Mouse (Mus musculus): ENCODE data around the gene Rnf41. TPM values are rescaled to one million over a fixed set of nuclear protein-coding genes. Genes with fewer than 3 reads are reported as not detected.

Gene Rnf41
- polyA plus RNA-seq, 1 experiment from 2014 or later = 85.9 TPM

DNA sequence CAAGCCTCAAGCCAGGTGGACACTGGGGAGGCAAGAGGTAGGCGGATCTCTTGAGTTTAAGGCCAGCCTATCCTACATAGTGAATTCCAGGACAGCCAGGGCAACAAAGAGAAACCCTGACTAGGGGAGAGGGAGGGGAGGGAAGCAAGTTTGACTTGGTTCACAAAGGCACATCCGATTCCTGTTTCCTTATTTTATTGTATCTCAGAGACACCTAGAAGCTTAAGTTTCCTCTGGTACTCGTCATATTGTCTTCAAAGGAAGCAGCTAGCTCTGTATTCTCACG, 954 bp upstream of the Rnf41 start:
- peaks cover 34% of the 10 kb centered on the region for H3K36me3 ChIP-seq
- WGBS = 28% methylated on average over 4 of the region's 4 CpGs
- H3K9ac ChIP-seq (replicated peaks) = peak overlapping the region; percentile 90; the same call in 1 of the 2 replicates
- H3K27ac ChIP-seq = peak overlapping the region; percentile 95
- peak overlapping the region; percentile 97 for H3K4me3 ChIP-seq (replicated peaks)
- ATAC-seq = no peak
- H3K4me2 ChIP-seq (replicated peaks) = peak overlapping the region; percentile 94
- H3K4me1 ChIP-seq (replicated peaks) = peaks cover 49% of the 10 kb centered on the region
- H3K9me3 ChIP-seq = no peaks in the 10 kb centered on the region
- no peaks in the 10 kb centered on the region for H3K27me3 ChIP-seq

DNA sequence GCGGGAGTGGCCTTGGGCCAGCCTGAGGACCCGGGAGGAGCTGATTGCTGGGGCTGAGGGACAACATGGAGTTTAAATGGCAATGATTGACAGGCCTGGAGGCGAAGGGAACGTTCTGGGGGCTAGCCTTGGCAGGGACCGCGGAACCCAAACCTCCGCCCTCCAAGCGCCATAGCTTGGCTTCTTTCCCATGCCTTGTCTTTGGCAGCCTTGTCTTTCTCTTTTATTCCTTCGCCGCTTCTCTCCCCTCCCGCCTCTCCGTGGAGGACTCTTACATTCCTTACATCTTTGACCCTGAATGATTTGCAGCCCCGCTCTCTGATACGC, 561 bp downstream of the Rnf41 start:
- Histone ChIP-seq H3K4me1 (replicated peaks) (peaks cover 49% of the 10 kb centered on the region), H3K27ac (peak overlapping the region; percentile 95), H3K9ac (replicated peaks) (peak overlapping the region; percentile 90), H3K27me3 (no peaks in the 10 kb centered on the region), H3K9me3 (no peaks in the 10 kb centered on the region), H3K36me3 (peaks cover 34% of the 10 kb centered on the region), H3K4me2 (replicated peaks) (peak overlapping the region; percentile 94), H3K4me3 (replicated peaks) (peak overlapping the region; percentile 97)
- WGBS = under 1% methylated on average over 14 of the region's 14 CpGs
- ATAC-seq = no peak

DNA sequence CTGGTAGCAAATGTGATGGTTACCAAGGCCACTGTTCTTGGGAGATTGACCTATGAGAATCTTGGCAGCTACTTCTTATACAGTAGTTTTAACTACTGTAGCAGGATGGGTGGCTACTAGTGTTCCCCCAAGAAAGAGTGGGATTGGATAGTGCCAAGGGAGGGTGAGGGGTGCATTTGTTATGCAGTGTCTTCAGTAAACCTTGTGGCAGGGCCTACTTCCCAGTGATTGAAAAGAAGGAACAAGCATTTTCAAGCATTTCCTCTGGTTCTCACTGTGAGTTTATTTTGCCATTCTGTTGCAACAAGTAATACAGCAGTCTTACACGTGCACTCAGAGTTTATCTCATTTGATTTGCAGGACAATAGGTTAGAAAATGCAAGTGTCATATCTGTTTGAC, 1.1 kb downstream of the Rnf41 start:
- Histone ChIP-seq H3K9me3 (no peaks in the 10 kb centered on the region), H3K4me1 (replicated peaks) (peaks cover 49% of the 10 kb centered on the region), H3K4me2 (replicated peaks) (peak overlapping the region; percentile 94), H3K27ac (peak overlapping the region; percentile 95; the same call in 1 of the 2 replicates), H3K9ac (replicated peaks) (peak overlapping the region; percentile 90), H3K4me3 (replicated peaks) (peak overlapping the region; percentile 97), H3K27me3 (no peaks in the 10 kb centered on the region), H3K36me3 (peaks cover 39% of the 10 kb centered on the region)
- WGBS = 34% methylated on average over 1 of the region's 1 CpGs
- ATAC-seq = no peak

DNA sequence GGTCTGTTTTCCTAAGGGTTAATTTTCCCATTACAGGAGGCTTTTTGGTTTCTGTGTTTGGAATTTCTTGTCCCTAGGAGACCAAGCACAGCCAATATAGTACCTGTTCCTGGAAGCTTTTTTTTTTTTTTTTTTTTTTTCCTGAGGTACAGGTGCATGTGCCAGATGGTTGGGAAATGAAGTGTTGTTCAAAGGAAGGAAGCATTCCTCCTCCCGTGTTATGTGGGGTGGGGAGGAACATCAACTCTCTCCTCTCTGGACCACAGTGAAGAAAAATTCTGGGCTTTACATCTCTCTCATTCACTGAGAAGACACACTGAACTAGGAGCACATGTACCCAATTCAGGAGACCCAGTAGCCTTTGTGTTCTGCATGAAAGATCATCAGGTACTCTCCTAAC, 1.6 kb downstream of the Rnf41 start:
- H3K4me3 ChIP-seq (replicated peaks) = peak overlapping the region; percentile 97
- peak overlapping the region; percentile 94 for H3K4me2 ChIP-seq (replicated peaks)
- 65% methylated on average over 1 of the region's 1 CpGs for WGBS
- H3K4me1 ChIP-seq (replicated peaks) = peaks cover 44% of the 10 kb centered on the region
- H3K27me3 ChIP-seq = no peaks in the 10 kb centered on the region
- H3K27ac ChIP-seq = no peak overlapping the region
- H3K9ac ChIP-seq (replicated peaks) = peak overlapping the region; percentile 90
- ATAC-seq = no peak
- H3K36me3 ChIP-seq = peaks cover 42% of the 10 kb centered on the region
- H3K9me3 ChIP-seq = no peaks in the 10 kb centered on the region

DNA sequence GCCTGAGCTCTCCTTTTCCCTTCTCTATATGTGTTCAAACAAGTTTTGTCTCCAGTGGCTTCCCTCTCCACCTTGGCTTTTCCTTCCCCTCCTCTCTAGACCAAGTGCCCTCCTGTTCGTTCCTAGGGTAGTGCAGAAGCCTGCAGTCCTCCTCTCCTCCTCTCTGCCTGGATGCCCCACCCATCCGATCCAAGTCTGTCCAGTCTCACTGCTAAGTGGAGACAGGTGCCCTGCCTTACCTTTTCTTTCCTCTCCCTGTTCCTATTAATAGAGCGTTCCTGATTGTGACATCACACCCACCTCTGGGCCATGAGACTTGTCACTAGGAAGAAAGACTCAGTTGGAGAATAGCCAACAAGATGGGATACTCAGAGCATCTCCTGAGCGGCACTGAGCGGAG, 3.4 kb downstream of the Rnf41 start:
- Histone ChIP-seq H3K36me3 (peaks cover 58% of the 10 kb centered on the region), H3K27ac (no peak overlapping the region), H3K9me3 (no peaks in the 10 kb centered on the region), H3K9ac (replicated peaks) (no peak overlapping the region; the same call in 1 of the 2 replicates), H3K4me1 (replicated peaks) (peaks cover 34% of the 10 kb centered on the region), H3K4me2 (replicated peaks) (no peak overlapping the region), H3K4me3 (replicated peaks) (no peak overlapping the region), H3K27me3 (no peaks in the 10 kb centered on the region)
- ATAC-seq = no peak
- WGBS = 93% methylated on average over 5 of the region's 5 CpGs

DNA sequence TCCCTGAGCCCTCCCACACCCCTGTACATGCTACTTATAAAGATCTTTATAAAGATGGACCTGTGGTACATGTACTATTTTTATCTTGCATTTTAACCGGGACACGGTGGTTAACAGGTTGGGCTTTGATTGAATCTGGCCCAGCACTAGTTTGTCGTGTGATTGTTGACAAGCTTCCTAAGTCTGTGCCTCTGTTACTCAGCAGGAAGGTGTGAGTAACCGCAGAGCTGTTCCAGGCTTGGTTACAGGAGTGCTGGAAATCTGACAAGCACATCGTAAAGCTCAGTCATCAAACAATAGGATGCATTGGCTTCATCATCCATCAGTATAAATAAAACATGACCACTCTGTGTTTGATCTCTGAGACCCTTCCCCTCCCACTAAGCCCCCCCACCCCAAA, 11.0 kb downstream of the Rnf41 start:
- Histone ChIP-seq H3K27me3 (no peaks in the 10 kb centered on the region), H3K4me3 (replicated peaks) (no peak overlapping the region), H3K4me1 (replicated peaks) (no peaks in the 10 kb centered on the region), H3K4me2 (replicated peaks) (no peak overlapping the region), H3K9me3 (no peaks in the 10 kb centered on the region), H3K9ac (replicated peaks) (no peak overlapping the region), H3K36me3 (peaks cover 79% of the 10 kb centered on the region), H3K27ac (no peak overlapping the region)
- WGBS = 93% methylated on average over 5 of the region's 5 CpGs
- no peak for ATAC-seq

DNA sequence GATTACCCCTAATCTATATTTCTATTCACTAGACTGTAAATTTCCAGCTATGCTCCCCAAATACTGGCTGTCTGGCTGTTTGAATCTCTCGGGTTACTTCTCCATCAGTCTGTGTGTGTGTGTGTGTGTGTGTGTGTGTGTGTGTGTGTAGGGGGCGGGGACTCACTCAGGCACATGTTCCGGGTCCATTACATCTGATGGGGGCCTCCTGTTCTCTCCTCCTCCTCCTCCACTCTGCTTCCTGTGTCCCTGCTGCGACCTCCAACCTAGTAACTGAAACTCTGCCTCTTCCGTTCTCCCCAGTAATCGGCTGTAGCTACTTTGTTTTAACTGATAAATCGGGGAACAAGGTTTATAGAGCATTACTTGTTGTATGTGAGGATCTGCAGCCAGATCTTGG, 13.1 kb downstream of the Rnf41 start:
- H3K9me3 ChIP-seq = no peaks in the 10 kb centered on the region
- H3K36me3 ChIP-seq = peaks cover 77% of the 10 kb centered on the region
- no peak overlapping the region for H3K4me3 ChIP-seq (replicated peaks)
- no peak overlapping the region for H3K4me2 ChIP-seq (replicated peaks)
- H3K4me1 ChIP-seq (replicated peaks) = no peaks in the 10 kb centered on the region
- H3K9ac ChIP-seq (replicated peaks) = no peak overlapping the region
- WGBS = 76% methylated on average over 7 of the region's 7 CpGs
- no peak overlapping the region for H3K27ac ChIP-seq
- no peak for ATAC-seq
- H3K27me3 ChIP-seq = no peaks in the 10 kb centered on the region

DNA sequence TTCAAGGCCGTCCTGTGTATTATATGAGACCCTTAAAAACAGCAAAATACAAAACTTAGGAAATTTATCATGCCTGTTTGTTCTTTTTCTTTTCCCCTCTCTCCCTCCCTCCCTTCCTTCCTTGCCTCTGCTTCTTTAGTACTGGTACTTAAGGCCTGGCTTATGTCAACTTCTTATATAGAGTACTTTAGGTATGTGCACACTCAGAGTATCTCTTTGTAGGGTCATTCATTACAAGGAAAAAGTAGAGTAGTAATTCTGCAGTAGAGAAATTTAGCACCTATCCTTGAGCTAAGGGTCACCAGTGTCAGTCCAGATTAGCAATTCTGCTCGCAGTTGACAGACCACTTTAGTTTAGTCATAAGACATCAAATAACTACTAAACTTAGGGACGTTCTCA, 13.8 kb downstream of the Rnf41 start:
- Histone ChIP-seq H3K9me3 (no peaks in the 10 kb centered on the region), H3K36me3 (peaks cover 77% of the 10 kb centered on the region), H3K9ac (replicated peaks) (no peak overlapping the region), H3K27ac (no peak overlapping the region), H3K4me3 (replicated peaks) (no peak overlapping the region), H3K4me2 (replicated peaks) (no peak overlapping the region), H3K4me1 (replicated peaks) (no peaks in the 10 kb centered on the region), H3K27me3 (no peaks in the 10 kb centered on the region)
- no peak for ATAC-seq
- 89% methylated on average over 3 of the region's 3 CpGs for WGBS

DNA sequence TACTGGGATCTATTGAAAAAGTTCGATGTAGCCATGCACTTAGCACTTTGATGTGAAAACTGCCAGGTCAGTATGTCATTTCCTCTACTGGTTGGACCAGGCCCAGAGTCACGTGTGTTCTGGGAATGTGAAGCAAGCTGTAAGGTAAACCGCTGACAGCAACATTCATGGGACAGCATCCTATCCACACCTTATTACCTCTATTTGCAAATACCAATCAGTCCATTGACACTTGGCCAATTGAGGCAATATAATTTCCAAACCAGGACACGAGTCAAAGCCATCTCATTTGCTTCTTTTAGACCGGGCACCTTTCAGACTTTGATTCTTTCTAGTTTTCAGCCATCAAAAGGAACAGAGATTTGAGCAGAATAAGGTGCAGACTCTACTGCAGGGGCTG, 17.6 kb downstream of the Rnf41 start:
- no peak for ATAC-seq
- H3K9ac ChIP-seq (replicated peaks) = no peak overlapping the region
- H3K27ac ChIP-seq = no peak overlapping the region
- no peak overlapping the region for H3K4me2 ChIP-seq (replicated peaks)
- WGBS = 94% methylated on average over 5 of the region's 5 CpGs
- no peaks in the 10 kb centered on the region for H3K9me3 ChIP-seq
- peaks cover 72% of the 10 kb centered on the region for H3K36me3 ChIP-seq
- no peaks in the 10 kb centered on the region for H3K4me1 ChIP-seq (replicated peaks)
- H3K27me3 ChIP-seq = no peaks in the 10 kb centered on the region
- no peak overlapping the region for H3K4me3 ChIP-seq (replicated peaks)

DNA sequence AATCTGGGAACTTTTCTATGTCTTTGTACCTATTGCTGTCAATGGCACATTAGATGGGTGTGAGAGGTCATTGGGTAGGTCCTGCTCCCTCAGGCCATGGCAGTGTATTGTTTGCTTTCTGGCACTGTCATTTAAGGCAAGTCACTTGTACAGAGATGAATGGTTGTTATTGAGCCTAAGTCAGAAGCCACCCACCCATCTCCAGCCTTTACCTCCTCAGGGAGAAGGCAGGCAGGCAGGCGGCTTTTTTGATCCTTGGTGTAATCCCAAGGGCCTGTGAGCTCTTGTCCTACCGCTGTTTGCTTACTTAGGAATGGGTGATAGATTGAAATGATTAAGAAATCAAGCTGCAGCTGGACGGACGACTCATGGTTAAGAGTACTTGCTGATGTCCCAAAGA, 18.0 kb downstream of the Rnf41 start:
- no peak overlapping the region for H3K4me2 ChIP-seq (replicated peaks)
- peaks cover 72% of the 10 kb centered on the region for H3K36me3 ChIP-seq
- H3K27me3 ChIP-seq = no peaks in the 10 kb centered on the region
- no peaks in the 10 kb centered on the region for H3K4me1 ChIP-seq (replicated peaks)
- H3K9ac ChIP-seq (replicated peaks) = no peak overlapping the region
- H3K27ac ChIP-seq = no peak overlapping the region
- WGBS = 80% methylated on average over 4 of the region's 4 CpGs
- H3K4me3 ChIP-seq (replicated peaks) = no peak overlapping the region
- no peak for ATAC-seq
- no peaks in the 10 kb centered on the region for H3K9me3 ChIP-seq

DNA sequence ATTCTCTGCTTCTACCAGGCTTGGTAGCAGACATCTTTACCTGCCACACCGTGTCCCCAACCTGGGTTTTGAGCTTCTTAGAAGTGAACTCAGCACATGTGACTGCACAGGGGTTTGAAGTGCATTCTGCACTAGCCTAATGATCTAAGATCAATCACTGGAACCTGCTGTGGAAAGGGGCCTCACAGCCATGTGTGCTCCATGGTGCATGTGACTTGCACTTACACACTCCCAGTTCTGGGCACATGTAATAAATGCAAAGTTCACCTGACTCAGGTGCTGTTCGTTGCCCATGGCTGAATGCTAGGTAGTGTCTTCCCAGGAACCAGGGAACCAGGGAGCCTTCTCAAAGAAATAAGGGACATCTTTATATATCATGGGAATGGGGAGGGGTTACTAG, 22.0 kb downstream of the Rnf41 start:
- Histone ChIP-seq H3K27ac (no peak overlapping the region), H3K27me3 (no peaks in the 10 kb centered on the region), H3K9me3 (no peaks in the 10 kb centered on the region), H3K36me3 (peaks cover 90% of the 10 kb centered on the region), H3K4me3 (replicated peaks) (no peak overlapping the region), H3K4me2 (replicated peaks) (no peak overlapping the region), H3K4me1 (replicated peaks) (no peaks in the 10 kb centered on the region; the same call in 1 of the 2 replicates), H3K9ac (replicated peaks) (no peak overlapping the region)
- 96% methylated on average over 2 of the region's 2 CpGs for WGBS
- ATAC-seq = no peak

DNA sequence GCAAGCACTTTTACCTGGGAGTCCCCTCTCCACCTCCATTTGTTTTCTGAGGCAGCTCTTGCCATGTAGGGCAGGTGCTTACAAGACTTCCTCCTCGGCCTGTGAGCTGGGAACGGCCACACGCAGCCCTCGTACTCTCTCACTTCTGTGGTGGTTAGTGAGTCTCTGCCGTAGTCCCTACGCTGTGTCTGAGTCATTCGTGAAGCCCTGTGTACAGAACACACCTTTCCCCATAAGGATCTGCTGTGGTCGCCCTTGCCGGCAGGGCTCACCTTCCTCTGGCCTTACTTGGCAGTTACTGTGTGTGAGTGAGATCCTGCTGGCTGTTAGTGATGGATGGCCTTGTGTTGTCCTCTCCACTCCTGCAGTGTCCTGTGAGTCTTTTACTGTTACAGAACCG, 23.2 kb downstream of the Rnf41 start:
- Histone ChIP-seq H3K36me3 (peaks cover 90% of the 10 kb centered on the region), H3K9ac (replicated peaks) (no peak overlapping the region), H3K4me1 (replicated peaks) (no peaks in the 10 kb centered on the region; the same call in 1 of the 2 replicates), H3K9me3 (no peaks in the 10 kb centered on the region), H3K27ac (no peak overlapping the region), H3K4me2 (replicated peaks) (no peak overlapping the region), H3K4me3 (replicated peaks) (no peak overlapping the region), H3K27me3 (no peaks in the 10 kb centered on the region)
- 91% methylated on average over 10 of the region's 10 CpGs for WGBS
- no peak for ATAC-seq

DNA sequence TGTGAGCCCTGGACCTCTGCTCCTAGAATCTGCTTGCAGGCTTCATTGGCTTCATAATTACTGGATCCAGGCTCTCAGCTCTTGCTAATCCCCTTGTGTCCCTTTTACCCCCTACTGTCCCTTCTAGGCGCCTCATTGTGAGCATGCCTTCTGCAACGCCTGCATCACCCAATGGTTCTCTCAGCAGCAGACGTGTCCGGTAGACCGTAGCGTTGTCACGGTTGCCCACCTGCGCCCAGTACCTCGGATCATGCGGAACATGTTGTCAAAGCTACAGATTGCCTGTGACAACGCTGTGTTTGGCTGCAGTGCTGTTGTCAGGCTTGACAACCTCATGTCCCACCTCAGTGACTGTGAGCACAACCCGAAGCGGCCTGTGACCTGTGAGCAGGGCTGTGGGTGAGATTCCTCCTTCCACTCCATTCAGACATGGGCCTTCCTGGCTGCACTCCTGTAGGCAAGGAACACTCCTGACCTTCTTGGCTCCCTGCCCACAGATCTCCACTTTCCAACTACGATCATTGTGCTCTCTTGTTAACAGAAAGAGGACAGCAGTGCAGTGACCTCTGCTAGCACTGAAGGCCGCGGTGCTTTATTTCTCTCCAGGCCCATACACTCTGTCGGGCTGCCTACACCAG, 23.8 kb downstream of the Rnf41 start:
- Histone ChIP-seq H3K9ac (replicated peaks) (no peak overlapping the region), H3K27ac (no peak overlapping the region), H3K9me3 (no peaks in the 10 kb centered on the region), H3K4me1 (replicated peaks) (no peaks in the 10 kb centered on the region; the same call in 1 of the 2 replicates), H3K4me3 (replicated peaks) (no peak overlapping the region), H3K36me3 (peaks cover 90% of the 10 kb centered on the region), H3K27me3 (no peaks in the 10 kb centered on the region), H3K4me2 (replicated peaks) (no peak overlapping the region)
- WGBS = 65% methylated on average over 17 of the region's 17 CpGs
- no peak for ATAC-seq

All from midbrain, embryonic 13.5 days (tissue).